Mouse (Mus musculus) spleen, postnatal 10 days (tissue): Measurements from ENCODE around the gene Ang2.

Source experiments
- DNase-seq, 2 experiments: peaks; one replicate each; pipeline ENCODE4 v3.0.0; 2021 to 2022; ENCODE audit warnings: low spot score in 2 of 2

Gene Ang2

GRCm38 (mm10) chr14:51152249-51152870 is 46.6 kb downstream of the Ang2 start:
- DNase-seq, result no peak

- DNase-seq, result no peak
These were observed 48.6 kb downstream of the Ang2 start for GRCm38 (mm10) chr14:51150206-51150831.

GRCm38 (mm10) chr14:51149164-51149563 is 49.8 kb downstream of the Ang2 start:
- no peak for DNase-seq

DNA sequence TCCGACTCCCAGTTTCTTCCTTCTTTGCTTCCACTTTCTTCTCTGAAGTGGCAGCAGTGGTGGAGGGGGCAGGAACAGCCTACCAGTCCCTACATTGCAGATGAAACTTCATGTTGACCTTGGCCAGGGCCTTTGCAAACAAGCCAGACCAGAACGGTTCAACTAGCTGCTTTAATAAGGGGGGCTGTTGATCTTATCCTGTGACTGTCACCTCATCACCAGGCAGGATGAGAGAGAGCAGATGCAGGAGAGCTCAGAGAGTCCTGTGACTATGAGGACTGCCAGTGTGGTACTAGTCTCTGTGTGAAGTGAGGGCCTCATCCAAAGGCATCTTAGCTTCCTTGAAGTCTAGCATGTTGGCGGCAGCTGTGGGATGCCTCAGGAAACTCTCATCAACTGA is 50.9 kb downstream of the Ang2 start:
- no peak for DNase-seq

GRCm38 (mm10) chr14:51146685-51147084 is 52.3 kb downstream of the Ang2 start, which contains the start of gene Rnase1:
Gene Rnase1 (minus strand): TSS chr14:51146785.
- DNase-seq, result no peak

DNA sequence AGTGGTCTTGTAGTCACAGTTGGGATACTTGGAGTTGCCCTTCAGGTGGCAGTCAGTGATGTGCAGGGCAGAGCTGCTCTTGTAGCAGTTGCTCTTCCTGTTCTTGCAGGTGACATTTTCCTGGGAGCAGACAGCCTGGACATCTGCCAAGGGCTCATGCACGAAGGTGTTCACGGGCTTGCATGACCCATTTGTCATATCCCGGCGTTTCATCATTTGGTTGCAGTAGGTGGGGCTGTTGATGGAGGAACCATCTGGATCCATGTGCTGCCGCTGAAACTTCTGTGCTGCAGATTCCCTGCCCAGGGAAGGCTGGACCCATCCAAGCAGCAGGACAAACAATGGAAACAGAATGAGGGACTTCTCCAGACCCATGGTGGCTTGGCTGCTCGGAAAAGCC is 53.4 kb downstream of the Ang2 start:
- DNase-seq, result no peak
